Mouse (Mus musculus): ENCODE data around the gene Hs6st3.

Hs6st3 gene

DNA sequence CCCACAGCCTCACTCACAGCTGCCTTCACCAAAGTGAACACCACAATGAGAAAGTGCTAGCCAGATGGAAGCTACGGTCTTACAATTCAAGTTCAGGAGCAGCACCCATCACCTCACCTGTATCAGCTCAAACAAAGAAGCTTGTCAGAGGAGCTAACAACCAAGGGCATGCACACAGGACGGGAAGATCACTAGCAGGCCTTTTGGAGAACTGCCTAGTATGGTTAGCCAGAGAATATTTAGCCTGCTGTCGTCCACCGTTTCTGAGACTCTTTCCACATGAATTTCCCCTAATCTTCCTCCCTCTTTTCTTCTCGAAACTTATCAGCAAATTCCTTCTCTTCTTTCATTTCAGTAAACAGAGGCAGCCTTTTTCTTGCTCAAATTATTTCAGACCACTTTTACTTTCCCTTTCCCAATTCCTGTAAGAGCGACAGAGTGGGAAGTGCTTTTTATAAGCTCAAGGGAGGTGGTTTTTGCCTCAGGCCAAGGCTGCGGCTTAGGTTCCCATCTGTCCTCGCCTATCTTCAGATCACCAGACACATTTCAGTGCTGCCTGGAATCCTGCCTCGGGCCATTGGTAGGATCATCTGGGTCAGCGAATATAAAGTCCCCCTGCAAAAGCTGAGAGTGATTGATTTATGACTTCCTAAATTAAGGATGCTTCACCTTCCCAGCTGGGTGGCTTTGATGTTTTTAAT lies 757.8 kb downstream of the Hs6st3 start:
- DNase-seq (ENCODE audit: extremely low spot score, low spot score), result no peak

DNA sequence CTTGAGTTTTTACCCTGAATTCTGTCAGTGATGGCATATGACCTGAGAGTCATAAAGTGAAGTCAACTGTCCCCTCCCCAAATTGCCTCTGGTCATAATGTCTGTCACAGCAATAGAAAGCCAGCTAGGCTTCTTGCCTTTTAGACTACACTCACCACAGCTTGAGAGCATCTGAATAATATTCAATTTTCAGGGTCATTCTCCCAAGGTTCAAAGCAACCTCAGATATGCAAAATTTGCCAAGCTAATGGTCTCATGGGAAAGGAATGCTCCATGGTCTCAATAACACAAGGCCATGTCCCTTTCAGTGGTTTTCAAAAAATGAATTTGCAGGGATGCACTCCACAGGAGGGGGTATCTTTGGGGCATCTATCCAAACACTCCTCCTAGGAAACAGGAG lies 764.3 kb downstream of the Hs6st3 start:
- DNase-seq (ENCODE audit: extremely low spot score, low spot score), result no peak

DNA sequence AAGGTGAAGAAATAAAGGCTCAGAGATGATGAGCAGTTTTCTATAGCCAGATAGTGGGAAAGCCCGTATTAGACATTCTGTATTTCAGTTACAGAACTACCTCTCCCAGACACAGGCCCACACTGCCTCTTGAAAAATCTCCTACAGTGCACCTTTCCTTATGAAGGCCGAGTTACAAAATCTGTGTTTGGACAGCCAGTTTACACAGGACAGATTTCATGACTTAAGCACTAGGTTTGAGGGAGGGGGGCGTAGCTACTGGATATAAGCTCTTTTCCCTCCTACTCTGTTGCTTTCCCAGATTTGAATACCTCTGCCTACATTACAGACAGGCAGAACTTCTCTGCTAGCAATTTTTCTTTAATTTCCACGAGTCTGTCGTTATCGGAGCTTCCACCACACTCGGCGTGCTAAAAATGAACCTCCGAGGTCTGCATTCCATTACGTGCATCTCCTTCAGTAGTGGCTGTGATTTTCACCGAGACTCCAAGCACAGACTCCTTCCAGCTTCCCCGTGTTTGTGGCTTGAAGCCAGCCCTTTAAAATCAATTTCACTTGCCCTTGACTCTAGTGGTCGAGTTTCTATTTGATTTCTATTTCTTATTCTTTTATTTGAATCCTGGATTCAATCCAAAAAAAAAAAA lies 770.0 kb downstream of the Hs6st3 start:
- DNase-seq (ENCODE audit: extremely low spot score, low spot score), result no peak

DNA sequence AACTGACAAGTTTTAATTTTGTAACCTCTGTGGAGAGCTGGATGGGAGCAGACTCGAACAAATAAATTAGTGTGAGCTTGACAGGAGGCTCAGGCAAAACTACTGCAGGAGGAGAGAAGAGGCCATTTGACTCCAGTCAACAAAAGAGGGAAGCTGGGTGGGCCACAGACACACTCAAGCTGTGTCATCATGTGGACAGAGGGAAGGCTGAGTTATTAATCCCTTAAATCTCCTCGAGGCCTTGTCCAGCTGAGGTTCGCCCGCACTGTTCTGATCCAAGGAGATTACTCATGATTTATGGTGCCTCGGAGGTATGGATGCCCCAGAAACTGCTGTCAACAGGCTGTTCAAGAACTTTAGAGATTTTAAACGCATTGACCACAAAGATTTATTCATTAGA lies 776.4 kb downstream of the Hs6st3 start:
- DNase-seq (ENCODE audit: extremely low spot score, low spot score), result peak; percentile 23

DNA sequence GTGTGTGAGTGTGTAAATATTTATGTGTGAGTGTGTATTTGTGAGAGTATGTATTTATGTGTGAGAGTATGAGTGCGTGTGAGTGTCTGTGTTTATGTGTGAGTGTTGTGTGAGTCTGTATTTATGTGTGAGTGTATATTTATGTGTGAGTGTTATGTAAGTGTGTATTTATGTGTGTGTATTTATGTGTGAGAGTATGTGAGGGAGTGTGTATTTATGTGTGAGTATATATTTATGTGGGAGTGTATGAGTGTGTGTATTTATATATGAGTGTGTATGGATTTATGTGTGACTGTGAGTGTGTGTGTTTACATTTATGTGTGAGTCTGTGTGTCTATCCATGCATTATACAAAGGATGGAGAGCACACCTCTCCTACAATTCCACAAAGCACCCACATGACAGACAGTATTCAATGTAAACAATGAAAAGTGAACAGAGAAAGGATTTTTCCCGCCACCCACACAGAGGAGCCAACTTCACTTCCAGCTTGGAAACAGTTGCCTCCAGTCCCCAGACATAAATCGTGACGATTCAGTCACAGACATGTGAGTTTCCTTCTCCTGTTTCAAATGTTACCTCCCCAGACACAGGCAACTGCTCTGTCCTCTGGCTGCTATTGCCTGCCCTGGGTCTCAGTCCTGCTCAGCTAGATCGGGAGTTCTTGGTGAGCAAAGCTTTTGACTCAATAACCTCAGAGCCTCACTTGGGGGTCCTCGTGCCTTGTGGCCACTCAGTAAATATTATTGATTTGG lies 780.3 kb downstream of the Hs6st3 start:
- DNase-seq (ENCODE audit: extremely low spot score, low spot score), result no peak

DNA sequence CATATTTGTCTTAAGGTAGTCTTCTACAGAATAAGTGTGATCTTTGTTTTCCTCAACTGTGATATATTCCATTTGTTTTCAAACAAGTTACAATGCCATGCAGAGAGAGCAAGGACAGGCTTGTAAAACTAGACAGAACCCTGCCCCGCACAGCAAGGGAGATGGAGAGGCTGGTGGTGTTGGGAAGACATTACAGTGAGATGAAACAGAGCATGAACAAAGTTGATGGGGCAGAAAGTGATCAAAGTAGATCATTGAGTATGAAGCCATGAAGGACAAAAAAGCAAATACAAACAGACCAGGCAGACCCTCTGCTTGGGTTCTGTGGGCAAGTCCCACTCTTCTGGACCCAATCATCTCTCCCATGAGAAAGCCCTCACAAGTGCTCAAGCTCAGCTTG lies 781.0 kb downstream of the Hs6st3 start:
- DNase-seq (ENCODE audit: extremely low spot score, low spot score), result no peak

Measured in neural tube, embryonic 10.5 days (tissue).